Mouse (Mus musculus) kidney, embryonic 14.5 days (tissue): ENCODE measurements around the gene 5330417C22Rik. TPM values are rescaled to one million over a fixed set of nuclear protein-coding genes. Genes with fewer than 3 reads are reported as not detected.

ENCODE experiments used
- ATAC-seq: fragments of 200-750 bp; cut with Nextera tagmentation; 2 replicates; pipeline ENCODE4 v1.8.0; 2017; ENCODE audit warnings: moderate number of reproducible peaks, mild to moderate bottlenecking, moderate TSS enrichment, moderate library complexity; ENCODE audit not compliant: low FRiP score, low TSS enrichment
- H3K27ac ChIP-seq: fragments of 300-500 bp; sonication (generic); 2 replicates; pipeline ENCODE4 v1.5.1; 2014; ENCODE audit warnings: low read depth, mild to moderate bottlenecking, low read length, moderate library complexity, mixed read lengths
- H3K27me3 ChIP-seq: fragments of 300-500 bp; sonication (generic); 2 replicates; pipeline ENCODE4 v1.6.1; 2014; ENCODE audit warnings: mild to moderate bottlenecking, low read length; ENCODE audit not compliant: control insufficient read depth, insufficient read depth
- H3K36me3 ChIP-seq: fragments of 300-500 bp; sonication (generic); 2 replicates; pipeline ENCODE4 v1.6.1; 2014; ENCODE audit warnings: low read length, mixed read lengths; ENCODE audit not compliant: control insufficient read depth, insufficient read depth
- H3K4me1 ChIP-seq: fragments of 300-500 bp; sonication (generic); 2 replicates; pipeline ENCODE4 v1.6.1; 2014; ENCODE audit warnings: low read length, mixed read lengths; ENCODE audit not compliant: control insufficient read depth, insufficient read depth
- H3K4me2 ChIP-seq: fragments of 300-500 bp; sonication (generic); replicated peaks from 2 replicates; pipeline ENCODE4 v1.6.1; 2014; ENCODE audit warnings: low read depth, mild to moderate bottlenecking, low read length
- H3K4me3 ChIP-seq: fragments of 300-500 bp; sonication (generic); 2 replicates; pipeline ENCODE4 v1.5.1; 2014; ENCODE audit warnings: mild to moderate bottlenecking, low read length
- H3K9ac ChIP-seq: fragments of 300-500 bp; sonication (generic); 2 replicates; pipeline ENCODE4 v1.6.1; 2014; ENCODE audit warnings: low read depth, mild to moderate bottlenecking, low read length, moderate library complexity
- H3K9me3 ChIP-seq: fragments of 300-500 bp; sonication (generic); 2 replicates; pipeline ENCODE4 v1.6.1; 2016; ENCODE audit warnings: low read length; ENCODE audit not compliant: control insufficient read depth
- WGBS: fragments of 180-500 bp; shearing (Covaris S2); extraction: QIAGEN DNeasy Blood & Tissue Kit; methylation state at CpG from one replicate; pipeline ENCODE4 v1.1.7; 2014; 5-methylcytosine and 5-hydroxymethylcytosine counted together
- polyA plus RNA-seq: library from polyadenylated mRNA; unstranded; fragments of >200 nt; fragmentation: Nextera tagmentation; extraction: Ambion mirVana; gene quantifications from 2 replicates; pipeline ENCODE4 v1.2.1, GENCODE M21; 2014

The 5330417C22Rik gene
- polyA plus RNA-seq, 1 experiment from 2014 or later = 2.0 TPM

DNA sequence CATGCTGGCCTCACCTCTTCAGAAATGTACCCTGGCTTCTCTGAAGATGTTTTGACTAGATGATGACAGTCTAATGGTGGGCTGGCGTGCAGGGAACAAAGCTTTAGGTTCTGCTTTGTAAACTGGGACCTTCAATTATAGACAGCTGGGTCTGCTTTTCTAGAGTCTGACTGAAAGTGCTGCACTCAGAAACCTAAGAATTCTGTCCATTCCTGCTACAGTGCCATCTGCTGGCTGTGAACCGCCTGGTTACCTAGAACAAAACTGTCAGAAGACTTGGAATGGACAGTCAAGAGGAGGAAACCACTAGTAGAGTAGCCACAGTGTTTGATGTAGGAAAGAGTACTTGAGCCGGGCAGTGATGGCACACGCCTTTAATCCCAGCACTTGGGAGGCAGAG, 27.0 kb upstream of the 5330417C22Rik start:
- WGBS = 8% methylated on average over 4 of the region's 4 CpGs
- Histone ChIP-seq H3K36me3 (peaks cover 20% of the 10 kb centered on the region), H3K4me2 (peak overlapping the region; percentile 83), H3K27ac (peak overlapping the region; percentile 93), H3K9ac (peak overlapping the region; percentile 53), H3K27me3 (no peaks in the 10 kb centered on the region), H3K4me3 (peak overlapping the region; percentile 89), H3K9me3 (no peaks in the 10 kb centered on the region), H3K4me1 (peaks cover 5% of the 10 kb centered on the region)
- ATAC-seq = peak; percentile 11; the same call in 1 of the 2 replicates

DNA sequence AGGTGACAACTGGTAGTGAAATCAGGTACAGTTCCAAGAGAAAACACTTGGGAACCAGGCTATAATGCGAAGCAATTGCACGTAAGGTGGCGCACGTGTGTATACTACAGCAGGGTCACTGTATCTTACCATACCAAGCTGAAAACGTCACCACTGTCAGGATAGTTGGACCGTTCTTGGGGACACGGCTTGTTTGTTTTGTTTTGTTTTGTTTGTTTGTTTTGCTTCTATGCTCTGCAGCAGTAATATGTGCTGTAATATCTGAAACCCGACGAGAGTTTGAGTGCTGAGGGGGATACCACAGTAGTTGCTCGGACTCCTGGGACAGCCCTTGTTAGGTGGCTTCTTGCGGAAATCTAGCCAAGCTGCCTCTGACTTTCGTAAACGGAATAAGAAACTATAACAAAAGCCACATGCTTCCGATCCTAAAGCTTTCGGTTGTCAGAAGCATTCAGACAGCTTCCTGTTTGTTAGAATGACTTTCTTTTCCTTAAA, 26.5 kb upstream of the 5330417C22Rik start:
- Histone ChIP-seq H3K4me2 (peak overlapping the region; percentile 83), H3K27me3 (no peaks in the 10 kb centered on the region), H3K4me1 (peaks cover 5% of the 10 kb centered on the region), H3K36me3 (peaks cover 24% of the 10 kb centered on the region), H3K27ac (peak overlapping the region; percentile 93), H3K4me3 (peak overlapping the region; percentile 89), H3K9me3 (no peaks in the 10 kb centered on the region), H3K9ac (peak overlapping the region; percentile 53)
- peak; percentile 60 for ATAC-seq
- 12% methylated on average over 15 of the region's 15 CpGs for WGBS

- Histone ChIP-seq H3K4me1 (peaks cover 5% of the 10 kb centered on the region), H3K9me3 (no peaks in the 10 kb centered on the region), H3K36me3 (peaks cover 30% of the 10 kb centered on the region), H3K27me3 (no peaks in the 10 kb centered on the region), H3K27ac (peak within 1 kb of the TSS; percentile 93), H3K4me3 (peak within 1 kb of the TSS; percentile 89), H3K4me2 (peak within 1 kb of the TSS; percentile 83), H3K9ac (peak within 1 kb of the TSS; percentile 83)
- ATAC-seq = peak; percentile 98
- WGBS = under 1% methylated on average over 44 of the region's 45 CpGs
Measured at GRCm38 (mm10) chr3:108562133-108562730, 25.9 kb upstream of the 5330417C22Rik start, which contains the start of gene Tmem167b. Tmem167b (minus strand) TSS chr3:108562466.

DNA sequence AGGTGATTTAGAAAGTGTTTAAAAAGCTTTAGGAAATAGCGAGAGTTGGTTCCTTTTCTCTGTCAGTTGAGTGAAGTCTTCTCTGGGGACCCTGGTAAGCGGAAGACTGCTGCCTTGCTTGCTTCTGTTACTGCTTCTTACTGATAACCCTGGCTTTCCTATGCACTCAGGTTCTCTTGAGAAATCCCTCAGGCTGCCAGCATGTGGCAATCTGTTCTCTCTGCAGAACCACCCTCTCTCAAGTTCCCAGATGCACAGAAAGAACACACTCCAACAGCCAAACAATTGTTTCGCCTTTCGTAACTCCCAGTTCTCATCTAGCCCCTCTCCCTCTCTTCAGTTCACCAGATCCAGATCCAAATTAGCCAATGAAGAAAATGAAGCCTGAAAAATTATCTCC, 21.6 kb upstream of the 5330417C22Rik start:
- no peak for ATAC-seq
- no peak overlapping the region for H3K9ac ChIP-seq
- H3K27me3 ChIP-seq = no peaks in the 10 kb centered on the region
- H3K27ac ChIP-seq = no peak overlapping the region
- H3K9me3 ChIP-seq = no peaks in the 10 kb centered on the region
- peaks cover 32% of the 10 kb centered on the region for H3K36me3 ChIP-seq
- WGBS = 95% methylated on average over 4 of the region's 4 CpGs
- peaks cover 5% of the 10 kb centered on the region for H3K4me1 ChIP-seq
- H3K4me3 ChIP-seq = no peak overlapping the region
- no peak overlapping the region for H3K4me2 ChIP-seq

GRCm38 (mm10) chr3:108554587-108555312, 18.4 kb upstream of the 5330417C22Rik start:
- 17% methylated on average over 22 of the region's 22 CpGs for WGBS
- Histone ChIP-seq H3K27ac (peak overlapping the region; percentile 72), H3K36me3 (peaks cover 25% of the 10 kb centered on the region), H3K27me3 (no peaks in the 10 kb centered on the region), H3K4me3 (peak overlapping the region; percentile 84), H3K9me3 (no peaks in the 10 kb centered on the region), H3K4me2 (peak overlapping the region; percentile 59), H3K9ac (peak overlapping the region; percentile 93), H3K4me1 (no peaks in the 10 kb centered on the region)
- peak; percentile 97 for ATAC-seq

- ATAC-seq = peak; percentile 73
- no peaks in the 10 kb centered on the region for H3K9me3 ChIP-seq
- H3K27ac ChIP-seq = peak overlapping the region; percentile 72
- under 1% methylated on average over 40 of the region's 42 CpGs for WGBS
- H3K36me3 ChIP-seq = peaks cover 18% of the 10 kb centered on the region
- no peaks in the 10 kb centered on the region for H3K27me3 ChIP-seq
- peak overlapping the region; percentile 84 for H3K4me3 ChIP-seq
- H3K4me1 ChIP-seq = no peaks in the 10 kb centered on the region
- peak overlapping the region; percentile 93 for H3K9ac ChIP-seq
- peak overlapping the region; percentile 59 for H3K4me2 ChIP-seq
Measured at GRCm38 (mm10) chr3:108554111-108554561, 17.8 kb upstream of the 5330417C22Rik start.

DNA sequence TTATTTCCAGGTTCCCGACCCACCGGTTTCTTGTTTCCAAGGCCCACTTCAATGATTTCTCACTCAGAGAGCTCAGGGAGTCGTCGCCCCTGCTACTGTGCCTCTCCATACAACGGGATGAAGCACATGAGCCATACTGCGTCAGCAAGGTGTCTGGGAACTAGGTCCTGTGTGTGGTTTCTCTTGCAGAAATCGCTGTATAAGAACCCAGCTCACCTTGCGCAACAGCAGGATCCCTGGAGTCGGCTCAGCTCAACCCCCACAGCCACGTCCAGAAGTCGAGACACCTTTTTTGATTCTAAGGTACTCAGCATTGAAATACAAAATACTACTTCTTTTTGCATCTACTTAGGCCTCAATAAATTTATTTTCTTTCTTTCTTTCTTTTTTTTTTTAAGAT, 6.0 kb upstream of the 5330417C22Rik start:
- Histone ChIP-seq H3K27ac (no peak overlapping the region), H3K4me1 (no peaks in the 10 kb centered on the region), H3K9ac (no peak overlapping the region), H3K4me3 (no peak overlapping the region), H3K4me2 (no peak overlapping the region), H3K27me3 (no peaks in the 10 kb centered on the region), H3K36me3 (no peaks in the 10 kb centered on the region), H3K9me3 (no peaks in the 10 kb centered on the region)
- WGBS = 82% methylated on average over 11 of the region's 11 CpGs
- no peak for ATAC-seq

- WGBS = 7% methylated on average over 17 of the region's 17 CpGs
- Histone ChIP-seq H3K4me1 (no peaks in the 10 kb centered on the region), H3K36me3 (no peaks in the 10 kb centered on the region), H3K4me2 (peak overlapping the region; percentile 37), H3K9me3 (no peaks in the 10 kb centered on the region), H3K4me3 (peak overlapping the region; percentile 2; the same call in 1 of the 2 replicates), H3K27me3 (peaks cover 21% of the 10 kb centered on the region), H3K27ac (no peak overlapping the region), H3K9ac (no peak overlapping the region)
- peak; percentile 78 for ATAC-seq
Measured at GRCm38 (mm10) chr3:108537303-108537702, 967 bp upstream of the 5330417C22Rik start.
